8 mouse cellular contexts compared by ENCODE assay signal in the genomic region with DNA sequence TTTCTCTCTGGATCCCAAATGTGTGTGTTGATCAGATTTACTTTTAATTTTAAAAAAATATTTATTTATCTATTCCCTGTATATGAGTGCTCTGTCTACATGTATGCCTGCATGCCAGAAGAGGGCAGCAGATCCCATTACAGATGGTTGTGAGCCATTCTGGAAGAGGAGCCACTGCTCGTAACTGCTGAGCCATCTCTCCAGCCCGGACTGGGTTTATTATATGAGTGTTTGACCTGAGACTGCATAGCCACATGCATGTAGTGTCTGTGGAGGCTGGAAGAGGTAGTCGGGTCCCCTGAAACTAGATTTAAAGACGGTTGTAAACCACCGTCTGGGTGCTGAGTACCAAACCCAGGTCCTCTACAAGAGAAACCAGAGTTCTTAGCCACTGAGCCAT. TPM values are rescaled to one million over a fixed set of nuclear protein-coding genes. Genes with fewer than 3 reads are reported as not detected.
DNase-seq lines count a peak whose midpoint lies in the region; ATAC-seq and TF ChIP-seq lines count a peak whose summit lies in the region.

No protein-coding gene starts in this region.

- H3K27ac ChIP-seq in forebrain, embryonic 16.5 days (ENCODE audit: low read length) = peak overlapping the region; percentile 49; the same call in 1 of the 2 replicates
- H3K27ac ChIP-seq in lung, postnatal 0 days (ENCODE audit: low read length) = 0 out of 2 replicates have a peak overlapping the region, but pooled peaks have one; percentile 70

- peak; percentile 36; the same call in 1 of the 2 replicates for TF ChIP-seq CTCF in brain, embryonic 14.5 days (IDR thresholded peaks at IDR 0.05; ENCODE audit: borderline replicate concordance, extremely low read depth, insufficient read depth, insufficient read length)
- TF ChIP-seq CTCF in lung, postnatal 0 days (IDR thresholded peaks at IDR 0.05) = peak; percentile 69

- 55% methylated on average over 5 of the region's 5 CpGs for WGBS in forebrain, embryonic 16.5 days
- 66% methylated on average over 5 of the region's 5 CpGs for WGBS in lung, postnatal 0 days

- H3K36me3 ChIP-seq in megakaryocyte, embryonic 14.5 days (replicated peaks; ENCODE audit: low read length) = no peaks in the 10 kb centered on the region
- H3K36me3 ChIP-seq in forebrain, embryonic 16.5 days (ENCODE audit: control insufficient read depth, insufficient read depth) = no peaks in the 10 kb centered on the region
- no peaks in the 10 kb centered on the region for H3K36me3 ChIP-seq in lung, postnatal 0 days (ENCODE audit: insufficient read depth, low read length)

- no peak for TF ChIP-seq POLR2A in brain, embryonic 14.5 days (IDR thresholded peaks at IDR 0.05; ENCODE audit: borderline replicate concordance, extremely low read depth, insufficient read depth, insufficient read length, poor library complexity, severe bottlenecking)

- H3K4me3 ChIP-seq in megakaryocyte, embryonic 14.5 days (replicated peaks) = peak overlapping the region; percentile 96
- peak overlapping the region; percentile 80 for H3K4me3 ChIP-seq in forebrain, embryonic 16.5 days (replicated peaks; ENCODE audit: low read length)
- 0 out of 2 replicates have a peak overlapping the region, but pooled peaks have one; percentile 42 for H3K4me3 ChIP-seq in lung, postnatal 0 days (ENCODE audit: low read depth, low read length)

- peaks cover 3% of the 10 kb centered on the region for H3K27me3 ChIP-seq in megakaryocyte, embryonic 14.5 days (replicated peaks)
- no peaks in the 10 kb centered on the region for H3K27me3 ChIP-seq in forebrain, embryonic 16.5 days (replicated peaks; ENCODE audit: control insufficient read depth, insufficient read depth, low read length)
- H3K27me3 ChIP-seq in lung, postnatal 0 days (replicated peaks; ENCODE audit: insufficient read depth, low read length) = no peaks in the 10 kb centered on the region

- ATAC-seq in megakaryocyte, adult 5-6 weeks (ENCODE audit: poor library complexity, severe bottlenecking) = no peak
- ATAC-seq in forebrain, embryonic 16.5 days = 0 out of 2 replicates have a peak, but pooled peaks have one; percentile 16
- no peak for ATAC-seq in lung, postnatal 0 days

- H3K4me1 ChIP-seq in megakaryocyte, embryonic 14.5 days = peaks cover 29% of the 10 kb centered on the region
- H3K4me1 ChIP-seq in forebrain, embryonic 16.5 days (replicated peaks; ENCODE audit: control insufficient read depth, insufficient read depth, low read length) = peaks cover 14% of the 10 kb centered on the region
- peaks cover 9% of the 10 kb centered on the region for H3K4me1 ChIP-seq in lung, postnatal 0 days (ENCODE audit: insufficient read depth, low read depth, low read length)

- H3K9me3 ChIP-seq in megakaryocyte, embryonic 14.5 days = no peaks in the 10 kb centered on the region
- H3K9me3 ChIP-seq in forebrain, embryonic 16.5 days (ENCODE audit: control insufficient read depth, low read length) = no peaks in the 10 kb centered on the region
- H3K9me3 ChIP-seq in lung, postnatal 0 days (ENCODE audit: low read length) = no peaks in the 10 kb centered on the region

- TF ChIP-seq EP300 in lung, postnatal 0 days (IDR thresholded peaks at IDR 0.05) = no peak

- no peak overlapping the region; the same call in 1 of the 2 replicates for H3K4me2 ChIP-seq in forebrain, embryonic 16.5 days (ENCODE audit: low read length)
- H3K4me2 ChIP-seq in lung, postnatal 0 days (replicated peaks; ENCODE audit: low read depth, low read length) = peak overlapping the region; percentile 64

- peak; percentile 62 for DNase-seq in brain, embryonic 14.5 days (ENCODE audit: low read depth)
- peak; percentile 73 for DNase-seq in kidney, adult 9 months
- peak; percentile 61 for DNase-seq in lung, postnatal 0 days (ENCODE audit: low spot score)
- DNase-seq in spleen, postnatal 36 days (ENCODE audit: low spot score in 2 of 2) = peak; percentile 32 to 47
- DNase-seq in ovary, postnatal 36 days (ENCODE audit: low spot score) = no peak

- no peak overlapping the region; the same call in 1 of the 2 replicates for H3K9ac ChIP-seq in forebrain, embryonic 16.5 days (replicated peaks; ENCODE audit: low read depth, low read length)
- no peak overlapping the region for H3K9ac ChIP-seq in lung, postnatal 0 days (replicated peaks; ENCODE audit: low read depth)

RNA-seq across cellular contexts. Expression of gene Isoc2b, which starts 5.0 kb away (rescaled TPM):
- polyA plus RNA-seq in megakaryocyte, embryonic 14.5 days (2012; ENCODE audit: insufficient read depth, low replicate concordance) = 4.3 and 6.1 TPM in 2 replicates
- 6.5 and 9.2 TPM in 2 replicates for total RNA-seq in megakaryocyte, adult 5-6 weeks (2015)
- 70.2 and 91.2 TPM in 2 replicates for total RNA-seq in megakaryocyte, adult 5-6 weeks (2017)
- polyA plus RNA-seq in brain, embryonic 14.5 days (2012; rRNA removed) = 2.6 and 3.3 TPM in 2 replicates
- 3.2 and 4.3 TPM in 2 replicates for polyA plus RNA-seq in forebrain, embryonic 16.5 days (2015; fragmentation: Nextera tagmentation; extraction: Ambion mirVana)
- 12.7 and 16.1 TPM in 2 replicates for polyA plus RNA-seq in lung, postnatal 0 days (2015; fragmentation: Nextera tagmentation; extraction: Ambion mirVana)

RNA-seq across cellular contexts. Expression of gene Isoc2a, which starts 11.9 kb away (rescaled TPM):
- polyA plus RNA-seq in megakaryocyte, embryonic 14.5 days (2012; ENCODE audit: insufficient read depth, low replicate concordance) = 7.2 and 17.1 TPM in 2 replicates
- 2.3 and 3.0 TPM in 2 replicates for total RNA-seq in megakaryocyte, adult 5-6 weeks (2015)
- total RNA-seq in megakaryocyte, adult 5-6 weeks (2017) = 5.0 TPM in 2 replicates
- polyA plus RNA-seq in brain, embryonic 14.5 days (2012; rRNA removed) = 6.7 and 9.0 TPM in 2 replicates
- polyA plus RNA-seq in forebrain, embryonic 16.5 days (2015; fragmentation: Nextera tagmentation; extraction: Ambion mirVana) = 0.52 and 0.92 TPM in 2 replicates
- 0.53 and 0.57 TPM in 2 replicates for polyA plus RNA-seq in lung, postnatal 0 days (2015; fragmentation: Nextera tagmentation; extraction: Ambion mirVana)

RNA-seq across cellular contexts. Expression of gene Shisa7, which starts 20.6 kb away (rescaled TPM):
- polyA plus RNA-seq in megakaryocyte, embryonic 14.5 days (2012; ENCODE audit: insufficient read depth, low replicate concordance) = 0.07 TPM in 1 of 2 replicates, not detected in the other
- not detected in 2 replicates for total RNA-seq in megakaryocyte, adult 5-6 weeks (2015)
- total RNA-seq in megakaryocyte, adult 5-6 weeks (2017) = not detected in 2 replicates
- polyA plus RNA-seq in brain, embryonic 14.5 days (2012; rRNA removed) = 145 and 170 TPM in 2 replicates
- polyA plus RNA-seq in forebrain, embryonic 16.5 days (2015; fragmentation: Nextera tagmentation; extraction: Ambion mirVana) = 8.7 and 13.2 TPM in 2 replicates
- 0.43 and 0.51 TPM in 2 replicates for polyA plus RNA-seq in lung, postnatal 0 days (2015; fragmentation: Nextera tagmentation; extraction: Ambion mirVana)

RNA-seq across cellular contexts. Expression of gene Gm36210, which starts 41.2 kb away (rescaled TPM):
- not detected in 2 replicates for polyA plus RNA-seq in megakaryocyte, embryonic 14.5 days (2012; ENCODE audit: insufficient read depth, low replicate concordance)
- not detected in 2 replicates for total RNA-seq in megakaryocyte, adult 5-6 weeks (2015)
- total RNA-seq in megakaryocyte, adult 5-6 weeks (2017) = not detected in 2 replicates
- polyA plus RNA-seq in brain, embryonic 14.5 days (2012; rRNA removed) = 0.77 and 1.3 TPM in 2 replicates
- polyA plus RNA-seq in forebrain, embryonic 16.5 days (2015; fragmentation: Nextera tagmentation; extraction: Ambion mirVana) = 0.25 and 0.60 TPM in 2 replicates
- not detected in 2 replicates for polyA plus RNA-seq in lung, postnatal 0 days (2015; fragmentation: Nextera tagmentation; extraction: Ambion mirVana)

RNA-seq across cellular contexts. Expression of gene Zfp628, which starts 49.9 kb away (rescaled TPM):
- polyA plus RNA-seq in megakaryocyte, embryonic 14.5 days (2012; ENCODE audit: insufficient read depth, low replicate concordance) = 33.6 and 53.4 TPM in 2 replicates
- total RNA-seq in megakaryocyte, adult 5-6 weeks (2015) = 6.7 and 7.3 TPM in 2 replicates
- total RNA-seq in megakaryocyte, adult 5-6 weeks (2017) = 1.9 and 3.0 TPM in 2 replicates
- polyA plus RNA-seq in brain, embryonic 14.5 days (2012; rRNA removed) = 16.7 and 21.7 TPM in 2 replicates
- polyA plus RNA-seq in forebrain, embryonic 16.5 days (2015; fragmentation: Nextera tagmentation; extraction: Ambion mirVana) = 3.4 and 3.9 TPM in 2 replicates
- 2.7 TPM in 2 replicates for polyA plus RNA-seq in lung, postnatal 0 days (2015; fragmentation: Nextera tagmentation; extraction: Ambion mirVana)

Comparison
In these comparisons a context has a peak if more than half of its experiments do, and no peak if none do; other contexts are left out.
1. H3K4me3 ChIP-seq: peak in every context shown above with its lines; median percentile 96 in megakaryocyte, embryonic 14.5 days; 80 in forebrain, embryonic 16.5 days; 42 in lung, postnatal 0 days.
2. RNA of gene Shisa7, which starts 20.6 kb away (polyA plus RNA-seq): 145 to 170 TPM in brain, embryonic 14.5 days; 8.7 to 13.2 TPM in forebrain, embryonic 16.5 days, 0.43 to 0.51 TPM in lung, postnatal 0 days and 0.07 TPM in megakaryocyte, embryonic 14.5 days; every median in the first group is over 10 times any median in the second.